In the genomic region with DNA sequence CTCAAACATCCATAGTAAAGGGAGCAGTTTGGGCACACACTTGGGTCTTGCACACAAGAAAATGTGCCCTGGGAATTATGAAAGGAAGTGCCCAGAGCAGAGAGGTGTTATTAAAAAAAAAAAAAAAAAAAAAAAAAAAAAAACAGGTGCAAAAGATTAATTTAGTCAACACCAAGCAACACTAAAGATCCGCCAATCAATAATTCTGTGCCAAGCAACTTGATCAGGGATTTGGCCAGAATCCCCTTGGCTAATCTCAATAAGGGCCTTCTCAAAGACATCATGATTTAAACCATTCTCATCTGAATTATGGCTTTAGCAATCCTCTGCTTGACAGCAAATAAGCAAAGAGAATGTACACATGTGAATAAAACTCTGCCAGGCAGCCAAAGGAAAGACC, we compare ENCODE assay signal across 12 mouse cellular contexts. TPM values are rescaled to one million over a fixed set of nuclear protein-coding genes. Genes with fewer than 3 reads are reported as not detected.
DNase-seq lines count a peak whose midpoint lies in the region; ATAC-seq and TF ChIP-seq lines count a peak whose summit lies in the region.
"Had no signal": no experiment of that assay in that cellular context is flagged by ENCODE, and none has a peak within 500 bp of the region (broad histone marks: within the 10 kb centered on the region; RNA-seq: fewer than 3 reads in every experiment).

No protein-coding gene starts in this region.

- ATAC-seq in hindbrain, embryonic 14.5 days (ENCODE audit: low FRiP score): no peak
- ATAC-seq in midbrain, embryonic 15.5 days (replicated peaks): no peak

- H3K4me1 ChIP-seq in hindbrain, embryonic 14.5 days (replicated peaks; ENCODE audit: control insufficient read depth, insufficient read depth, low read length): peaks cover 32% of the 10 kb centered on the region
- H3K4me1 ChIP-seq in midbrain, embryonic 15.5 days: peaks cover 34% of the 10 kb centered on the region

- no peak overlapping the region for H3K27ac ChIP-seq in gastrocnemius, adult 2 months
- no peak overlapping the region for H3K27ac ChIP-seq in left cerebral cortex, adult 2 months
- H3K27ac ChIP-seq in hindbrain, embryonic 14.5 days: no peak overlapping the region
- H3K27ac ChIP-seq in midbrain, embryonic 15.5 days: no peak overlapping the region

- H3K4me2 ChIP-seq in hindbrain, embryonic 14.5 days (replicated peaks): peak overlapping the region; percentile 90
- peak overlapping the region; percentile 85; the same call in 1 of the 2 replicates for H3K4me2 ChIP-seq in midbrain, embryonic 15.5 days

- TF ChIP-seq CTCF in gastrocnemius, adult 2 months (IDR thresholded peaks at IDR 0.05): no peak
- TF ChIP-seq CTCF in left cerebral cortex, adult 2 months (IDR thresholded peaks at IDR 0.05): no peak

- H3K4me3 ChIP-seq in gastrocnemius, adult 2 months: peak overlapping the region; percentile 97
- peak overlapping the region; percentile 80; the same call in 1 of the 2 replicates for H3K4me3 ChIP-seq in left cerebral cortex, adult 2 months
- peak overlapping the region; percentile 94; the same call in 1 of the 2 replicates for H3K4me3 ChIP-seq in hindbrain, embryonic 14.5 days (replicated peaks; ENCODE audit: low read length)
- H3K4me3 ChIP-seq in midbrain, embryonic 15.5 days: no peak overlapping the region
- H3K4me3 ChIP-seq: megakaryocyte, embryonic 14.5 days had no signal

- H3K9me3 ChIP-seq in hindbrain, embryonic 14.5 days (ENCODE audit: control insufficient read depth, low read length): no peaks in the 10 kb centered on the region
- H3K9me3 ChIP-seq in midbrain, embryonic 15.5 days: no peaks in the 10 kb centered on the region
- H3K9me3 ChIP-seq: megakaryocyte, embryonic 14.5 days had no signal

- no peak for DNase-seq in gastrocnemius, adult 2 months
- no peak for DNase-seq in gastrocnemius, postnatal 14 days
- no peak for DNase-seq in left cerebral cortex, adult 2 months (ENCODE audit: extremely low spot score in 1 of 2, low spot score in 2 of 2)
- no peak for DNase-seq in left cerebral cortex, postnatal 4 days
- DNase-seq in hindbrain, embryonic 14.5 days (ENCODE audit: low spot score): no peak
- no peak for DNase-seq in testis, postnatal 14 days (ENCODE audit: low spot score)
- no peak for DNase-seq in kidney, adult 9 months
- DNase-seq: B cell, adult 2 months; gastrocnemius, postnatal 25 days; right cerebral cortex, adult 18-20 months had no signal

- 81% methylated on average over 1 of the region's 1 CpGs for WGBS in hindbrain, embryonic 14.5 days
- 83% methylated on average over 1 of the region's 1 CpGs for WGBS in midbrain, embryonic 15.5 days

- no peak overlapping the region for H3K9ac ChIP-seq in hindbrain, embryonic 14.5 days
- no peak overlapping the region for H3K9ac ChIP-seq in midbrain, embryonic 15.5 days

- intact Hi-C loops in gastrocnemius, adult 2 months (cut with DNase I): no loop called here
- intact Hi-C loops in gastrocnemius, postnatal 14 days (cut with DNase I; ENCODE audit: low total_unique reads): no loop called here
- intact Hi-C loops in left cerebral cortex, adult 2 months (cut with DNase I): no loop called here
- intact Hi-C loops in left cerebral cortex, postnatal 4 days (cut with DNase I): no loop called here

- H3K36me3 ChIP-seq in hindbrain, embryonic 14.5 days (replicated peaks; ENCODE audit: control insufficient read depth, insufficient read depth): no peaks in the 10 kb centered on the region
- no peaks in the 10 kb centered on the region for H3K36me3 ChIP-seq in midbrain, embryonic 15.5 days (replicated peaks)

- no peaks in the 10 kb centered on the region for H3K27me3 ChIP-seq in hindbrain, embryonic 14.5 days (ENCODE audit: control insufficient read depth, insufficient read depth, low read length)
- H3K27me3 ChIP-seq in midbrain, embryonic 15.5 days (replicated peaks): no peaks in the 10 kb centered on the region

RNA-seq across cellular contexts. Expression of a gene that starts 2.1 kb away (rescaled TPM):
- total RNA-seq in gastrocnemius, adult 2 months (2021): 100 to 1,000 TPM; 105 to 114 TPM
- total RNA-seq in gastrocnemius, postnatal 14 days (2021): 100 to 1,000 TPM; 121 to 129 TPM
- total RNA-seq in left cerebral cortex, adult 2 months (2021): 100 to 1,000 TPM; 568 to 604 TPM
- 100 to 1,000 TPM; 305 to 324 TPM for total RNA-seq in left cerebral cortex, postnatal 4 days (2021)
- 398 and 452 TPM in 2 replicates for polyA plus RNA-seq in hindbrain, embryonic 14.5 days (2014; fragmentation: Nextera tagmentation; extraction: Ambion mirVana)
- polyA plus RNA-seq in midbrain, embryonic 15.5 days (2015; fragmentation: Nextera tagmentation; extraction: Ambion mirVana): 326 and 328 TPM in 2 replicates
